Mouse (Mus musculus) heart, postnatal 0 days (tissue): ENCODE measurements around the gene D630039A03Rik.

Experiments
- CTCF ChIP-seq: IDR thresholded peaks from 2 replicates; pipeline ENCODE4 v1.5.1; 2016; ENCODE audit warnings: antibody characterized with exemption, control low read depth, low read depth
- EP300 ChIP-seq: IDR thresholded peaks from 2 replicates; pipeline ENCODE4 v1.6.1; 2016; ENCODE audit warnings: antibody characterized with exemption, low read depth

DNA sequence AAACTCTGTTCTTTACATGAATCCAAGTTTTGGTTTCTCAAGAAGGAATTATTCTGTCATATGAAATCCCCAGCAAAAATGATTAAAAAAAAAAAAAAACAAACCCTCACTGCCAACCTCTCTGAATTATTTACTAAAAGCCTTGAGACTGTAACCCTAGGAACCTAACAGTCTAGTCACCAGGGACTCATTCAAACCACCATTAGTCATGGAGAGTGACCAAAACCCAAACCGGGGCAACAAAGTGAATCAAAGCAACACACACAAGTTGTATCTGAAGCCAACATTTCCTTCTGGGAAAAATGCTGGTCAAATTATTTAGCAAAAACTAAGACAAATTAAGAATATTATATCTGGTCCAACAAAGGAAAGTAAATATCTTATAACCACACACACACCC lies 36.8 kb upstream of the D630039A03Rik start:
- TF ChIP-seq CTCF (no peak), EP300 (no peak)
